Mouse (Mus musculus) E14TG2a.4 (cell line): ENCODE measurements at regions not wholly inside any gene's neighbourhood (a gene's known extent, or its start where the extent isn't known, plus 50 kb on each side); places are given as distances from the start of the nearest gene placed in this dataset.
A peak's percentile ranks its signal among the peaks of the same experiment; 100 is the strongest.

Experiments used
- H3K27me3 ChIP-seq: 2 replicates; pipeline ENCODE4 v1.6.1; 2014; ENCODE audit warnings: low read length, control low read depth; ENCODE audit not compliant: insufficient read depth
- H3K36me3 ChIP-seq: 2 replicates; pipeline ENCODE4 v1.6.1; 2014; ENCODE audit warnings: low read length, control low read depth; ENCODE audit not compliant: insufficient read depth
- H3K4me1 ChIP-seq: replicated peaks from 2 replicates; pipeline ENCODE4 v1.6.1; 2014; ENCODE audit warnings: low read depth, low read length, control low read depth
- H3K4me3 ChIP-seq: replicated peaks from 2 replicates; pipeline ENCODE4 v1.5.1; 2014; ENCODE audit warnings: mild to moderate bottlenecking, low read length
- H3K9me3 ChIP-seq: 2 replicates; pipeline ENCODE4 v1.6.1; 2014; ENCODE audit warnings: low read length, control low read depth
- CTCF ChIP-seq: conservative IDR thresholded peaks from 2 replicates; pipeline ENCODE4 v1.5.1; 2014; ENCODE audit warnings: low read length
- NANOG ChIP-seq: IDR thresholded peaks from 2 replicates; pipeline ENCODE4 v1.6.1; 2014; ENCODE audit warnings: borderline replicate concordance, low read length, mixed read lengths
- POU5F1 ChIP-seq: IDR thresholded peaks from 2 replicates; pipeline ENCODE4 v1.6.1; 2014; ENCODE audit warnings: low read length, borderline replicate concordance

- no peaks in the 10 kb centered on the region for H3K4me1 ChIP-seq
- no peaks in the 10 kb centered on the region for H3K36me3 ChIP-seq
- no peak overlapping the region for H3K4me3 ChIP-seq
- H3K9me3 ChIP-seq: no peaks in the 10 kb centered on the region
- TF ChIP-seq CTCF: no peak
- TF ChIP-seq POU5F1: no peak
- no peak for TF ChIP-seq NANOG
- no peaks in the 10 kb centered on the region; the same call in 1 of the 2 replicates for H3K27me3 ChIP-seq
Measured at GRCm38 (mm10) chr9:50150091-50150490, 194.7 kb downstream of the Rpl10-ps3 start.

DNA sequence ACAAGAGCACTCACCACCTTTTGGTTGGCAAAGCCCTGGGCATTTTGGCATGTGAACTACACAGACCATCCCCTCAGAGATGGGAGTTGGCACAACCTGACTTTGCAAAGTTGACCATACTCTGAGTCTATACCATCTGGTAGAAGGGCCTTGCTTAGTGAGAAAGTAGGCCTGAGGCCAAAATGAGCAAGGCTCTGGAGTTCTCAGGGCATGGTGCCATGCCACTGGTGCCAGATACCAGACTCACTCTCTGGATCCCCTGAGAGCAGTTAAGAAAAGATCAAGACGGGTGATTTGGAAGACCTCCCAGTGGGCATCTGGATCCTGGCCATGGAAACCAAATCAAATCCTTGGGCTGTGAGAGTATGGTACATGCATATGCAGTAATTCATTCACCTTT, 202.0 kb downstream of the Rpl10-ps3 start:
- H3K36me3 ChIP-seq: no peaks in the 10 kb centered on the region
- H3K4me3 ChIP-seq: no peak overlapping the region
- H3K27me3 ChIP-seq: peaks cover 3% of the 10 kb centered on the region
- H3K9me3 ChIP-seq: no peaks in the 10 kb centered on the region
- TF ChIP-seq CTCF: no peak
- no peak for TF ChIP-seq NANOG
- no peak for TF ChIP-seq POU5F1
- H3K4me1 ChIP-seq: peaks cover 33% of the 10 kb centered on the region

GRCm38 (mm10) chr9:50142091-50142490, 202.7 kb downstream of the Rpl10-ps3 start:
- H3K9me3 ChIP-seq: no peaks in the 10 kb centered on the region
- H3K4me3 ChIP-seq: no peak overlapping the region
- no peaks in the 10 kb centered on the region for H3K36me3 ChIP-seq
- H3K27me3 ChIP-seq: peaks cover 3% of the 10 kb centered on the region
- TF ChIP-seq NANOG (no peak), CTCF (no peak), POU5F1 (no peak)
- peaks cover 33% of the 10 kb centered on the region for H3K4me1 ChIP-seq

GRCm38 (mm10) chr9:50141176-50141575, 203.6 kb downstream of the Rpl10-ps3 start:
- Histone ChIP-seq H3K27me3 (peaks cover 3% of the 10 kb centered on the region), H3K4me3 (no peak overlapping the region), H3K9me3 (no peaks in the 10 kb centered on the region), H3K4me1 (peaks cover 33% of the 10 kb centered on the region), H3K36me3 (no peaks in the 10 kb centered on the region)
- TF ChIP-seq NANOG (no peak), POU5F1 (no peak), CTCF (no peak)

DNA sequence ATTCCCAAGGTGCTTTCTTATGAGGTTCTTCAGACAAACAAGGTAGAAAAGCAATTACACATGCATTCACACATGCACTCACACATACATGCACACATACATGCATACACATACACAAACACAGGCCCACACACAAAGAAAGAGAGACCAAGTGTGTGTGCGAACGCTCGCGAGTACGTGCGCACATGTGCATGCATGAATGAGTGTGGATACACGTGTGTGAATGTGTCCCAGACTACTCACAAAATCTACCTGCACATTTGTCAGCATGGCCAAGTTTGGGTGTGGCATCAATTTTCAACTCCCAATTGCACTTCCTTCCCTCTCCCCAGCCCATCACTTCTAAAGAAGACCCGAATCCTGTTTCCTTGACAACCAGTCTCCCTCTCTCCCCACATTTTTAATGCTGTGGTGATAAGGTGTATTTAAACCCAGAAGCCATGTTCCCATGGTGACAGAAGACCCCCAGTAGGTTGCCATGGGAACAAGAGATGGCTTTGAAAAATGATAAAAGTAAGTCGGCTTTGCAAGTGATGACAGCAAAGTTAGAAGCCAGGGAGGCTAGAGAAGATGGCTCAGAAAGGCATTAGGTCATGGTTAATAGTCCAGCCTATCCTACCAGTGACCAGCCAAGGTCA, 206.3 kb downstream of the Rpl10-ps3 start:
- TF ChIP-seq POU5F1: no peak
- TF ChIP-seq NANOG: no peak
- no peak for TF ChIP-seq CTCF
- Histone ChIP-seq H3K4me1 (peaks cover 33% of the 10 kb centered on the region), H3K36me3 (no peaks in the 10 kb centered on the region), H3K9me3 (no peaks in the 10 kb centered on the region), H3K27me3 (peaks cover 18% of the 10 kb centered on the region), H3K4me3 (no peak overlapping the region)

GRCm38 (mm10) chr9:50136636-50136985, 208.2 kb downstream of the Rpl10-ps3 start:
- H3K36me3 ChIP-seq: no peaks in the 10 kb centered on the region
- H3K4me3 ChIP-seq: no peak overlapping the region
- TF ChIP-seq CTCF (no peak), NANOG (no peak), POU5F1 (no peak)

GRCm38 (mm10) chr9:50135939-50136635, 208.7 kb downstream of the Rpl10-ps3 start:
- peaks cover 7% of the 10 kb centered on the region for H3K9me3 ChIP-seq
- TF ChIP-seq NANOG: no peak
- TF ChIP-seq POU5F1: no peak
- TF ChIP-seq CTCF: no peak
- peaks cover 22% of the 10 kb centered on the region for H3K4me1 ChIP-seq
- no peak overlapping the region for H3K4me3 ChIP-seq
- H3K36me3 ChIP-seq: no peaks in the 10 kb centered on the region
- H3K27me3 ChIP-seq: peaks cover 22% of the 10 kb centered on the region

More at GRCm38 (mm10) chr9:50136636-50136985, 208.2 kb downstream of the Rpl10-ps3 start:
- peaks cover 2% of the 10 kb centered on the region for H3K9me3 ChIP-seq
- peaks cover 18% of the 10 kb centered on the region for H3K27me3 ChIP-seq
- peaks cover 27% of the 10 kb centered on the region for H3K4me1 ChIP-seq

DNA sequence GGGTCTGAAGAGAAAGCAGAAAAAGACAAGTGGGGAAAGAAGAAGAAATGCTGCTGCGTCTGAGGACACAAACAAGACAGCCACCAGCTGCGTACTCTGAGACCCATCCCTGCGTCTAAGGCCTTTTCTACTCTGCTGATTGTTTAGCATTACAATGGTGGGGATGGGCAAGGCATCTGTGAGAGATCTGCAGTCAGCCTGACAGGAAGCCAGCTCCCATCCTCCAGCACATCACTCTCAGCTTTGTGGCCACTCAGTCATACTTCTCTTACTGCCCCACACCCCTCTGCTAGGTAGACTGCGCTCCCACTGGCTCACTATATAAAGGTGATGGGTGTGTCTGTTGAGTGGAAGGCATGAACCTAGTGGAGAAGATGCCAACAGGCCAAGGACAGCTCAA, 220.5 kb downstream of the Rpl10-ps3 start:
- peak; percentile 72; the same call in 1 of the 2 replicates for TF ChIP-seq NANOG
- peak; percentile 40; the same call in 1 of the 2 replicates for TF ChIP-seq POU5F1
- no peak for TF ChIP-seq CTCF
- Histone ChIP-seq H3K36me3 (no peaks in the 10 kb centered on the region; the same call in 1 of the 2 replicates), H3K4me3 (peak overlapping the region; percentile 68), H3K9me3 (no peaks in the 10 kb centered on the region), H3K4me1 (peaks cover 65% of the 10 kb centered on the region), H3K27me3 (no peaks in the 10 kb centered on the region)
